Mouse (Mus musculus): ENCODE measurements around the gene Gstz1. TPM values are rescaled to one million over a fixed set of nuclear protein-coding genes. Genes with fewer than 3 reads are reported as not detected.

The Gstz1 gene
- polyA plus RNA-seq (2012; rRNA removed) = 427 and 440 TPM in 2 replicates

- WGBS = under 1% methylated on average over 27 of the region's 27 CpGs
- H3K4me3 ChIP-seq (ENCODE audit: insufficient read depth, low read depth, low read length) = peak within 1 kb of the TSS; percentile 91
- H3K27me3 ChIP-seq (replicated peaks; ENCODE audit: control insufficient read depth, insufficient read depth, low read length) = no peaks in the 10 kb centered on the region
- H3K36me3 ChIP-seq (ENCODE audit: control insufficient read depth, insufficient read depth, low read length) = no peaks in the 10 kb centered on the region
- H3K4me1 ChIP-seq (ENCODE audit: control insufficient read depth, insufficient read depth, low read length) = no peaks in the 10 kb centered on the region
- TF ChIP-seq POLR2A (IDR thresholded peaks at IDR 0.05; ENCODE audit: low read depth, low read length) = no peak
- TF ChIP-seq CTCF (conservative IDR thresholded peaks at IDR 0.05; ENCODE audit: insufficient read depth, insufficient read length, low read depth, low read length) = no peak
- peak within 1 kb of the TSS; percentile 93 for H3K27ac ChIP-seq (ENCODE audit: insufficient read depth, low read depth, low read length)
- DNase-seq = peak; percentile 94
These were observed at the start of gene Gstz1 for GRCm38 (mm10) chr12:87146966-87147365. Gene Gstz1, plus strand, starts transcription at chr12:87147165.

- 72% methylated on average over 4 of the region's 4 CpGs for WGBS
- Histone ChIP-seq H3K36me3 (ENCODE audit: control insufficient read depth, insufficient read depth, low read length) (no peaks in the 10 kb centered on the region), H3K27ac (ENCODE audit: insufficient read depth, low read depth, low read length) (no peak overlapping the region), H3K27me3 (replicated peaks; ENCODE audit: control insufficient read depth, insufficient read depth, low read length) (no peaks in the 10 kb centered on the region), H3K4me3 (ENCODE audit: insufficient read depth, low read depth, low read length) (no peak overlapping the region), H3K4me1 (ENCODE audit: control insufficient read depth, insufficient read depth, low read length) (no peaks in the 10 kb centered on the region)
- DNase-seq = peak; percentile 40
- no peak for TF ChIP-seq POLR2A (IDR thresholded peaks at IDR 0.05; ENCODE audit: low read depth, low read length)
- TF ChIP-seq CTCF (conservative IDR thresholded peaks at IDR 0.05; ENCODE audit: insufficient read depth, insufficient read length, low read depth, low read length) = no peak
These were observed 46.6 kb upstream of the Gstz1 start for GRCm38 (mm10) chr12:87100331-87100730.

GRCm38 (mm10) chr12:87102165-87102631 lies 44.8 kb upstream of the Gstz1 start, which contains the start of gene Ngb:
Gene Ngb, minus strand, starts transcription at chr12:87102539.
- Histone ChIP-seq H3K27ac (ENCODE audit: insufficient read depth, low read depth, low read length) (no peak within 1 kb of the TSS), H3K4me1 (ENCODE audit: control insufficient read depth, insufficient read depth, low read length) (no peaks in the 10 kb centered on the region), H3K4me3 (ENCODE audit: insufficient read depth, low read depth, low read length) (no peak within 1 kb of the TSS), H3K27me3 (replicated peaks; ENCODE audit: control insufficient read depth, insufficient read depth, low read length) (no peaks in the 10 kb centered on the region), H3K36me3 (ENCODE audit: control insufficient read depth, insufficient read depth, low read length) (no peaks in the 10 kb centered on the region)
- TF ChIP-seq POLR2A (IDR thresholded peaks at IDR 0.05; ENCODE audit: low read depth, low read length) = no peak
- no peak for TF ChIP-seq CTCF (conservative IDR thresholded peaks at IDR 0.05; ENCODE audit: insufficient read depth, insufficient read length, low read depth, low read length)
- 4% methylated on average over 32 of the region's 32 CpGs for WGBS
- no peak for DNase-seq

GRCm38 (mm10) chr12:87103471-87103870 lies 43.5 kb upstream of the Gstz1 start:
- Histone ChIP-seq H3K4me3 (ENCODE audit: insufficient read depth, low read depth, low read length) (no peak overlapping the region), H3K27ac (ENCODE audit: insufficient read depth, low read depth, low read length) (no peak overlapping the region), H3K27me3 (replicated peaks; ENCODE audit: control insufficient read depth, insufficient read depth, low read length) (no peaks in the 10 kb centered on the region), H3K4me1 (ENCODE audit: control insufficient read depth, insufficient read depth, low read length) (no peaks in the 10 kb centered on the region), H3K36me3 (ENCODE audit: control insufficient read depth, insufficient read depth, low read length) (no peaks in the 10 kb centered on the region)
- TF ChIP-seq CTCF (conservative IDR thresholded peaks at IDR 0.05; ENCODE audit: insufficient read depth, insufficient read length, low read depth, low read length) (no peak), POLR2A (IDR thresholded peaks at IDR 0.05; ENCODE audit: low read depth, low read length) (no peak)
- 65% methylated on average over 4 of the region's 4 CpGs for WGBS
- DNase-seq = peak; percentile 33

GRCm38 (mm10) chr12:87104796-87105195 lies 42.2 kb upstream of the Gstz1 start:
- H3K27ac ChIP-seq (ENCODE audit: insufficient read depth, low read depth, low read length) = no peak overlapping the region
- no peaks in the 10 kb centered on the region for H3K36me3 ChIP-seq (ENCODE audit: control insufficient read depth, insufficient read depth, low read length)
- TF ChIP-seq POLR2A (IDR thresholded peaks at IDR 0.05; ENCODE audit: low read depth, low read length) = no peak
- TF ChIP-seq CTCF (conservative IDR thresholded peaks at IDR 0.05; ENCODE audit: insufficient read depth, insufficient read length, low read depth, low read length) = no peak
- no peaks in the 10 kb centered on the region for H3K27me3 ChIP-seq (replicated peaks; ENCODE audit: control insufficient read depth, insufficient read depth, low read length)
- DNase-seq = no peak
- no peaks in the 10 kb centered on the region for H3K4me1 ChIP-seq (ENCODE audit: control insufficient read depth, insufficient read depth, low read length)
- WGBS = 81% methylated on average over 4 of the region's 4 CpGs
- H3K4me3 ChIP-seq (ENCODE audit: insufficient read depth, low read depth, low read length) = no peak overlapping the region

GRCm38 (mm10) chr12:87107357-87107977 lies 39.5 kb upstream of the Gstz1 start:
- Histone ChIP-seq H3K4me3 (ENCODE audit: insufficient read depth, low read depth, low read length) (no peak overlapping the region), H3K27me3 (replicated peaks; ENCODE audit: control insufficient read depth, insufficient read depth, low read length) (no peaks in the 10 kb centered on the region), H3K27ac (ENCODE audit: insufficient read depth, low read depth, low read length) (no peak overlapping the region), H3K36me3 (ENCODE audit: control insufficient read depth, insufficient read depth, low read length) (no peaks in the 10 kb centered on the region), H3K4me1 (ENCODE audit: control insufficient read depth, insufficient read depth, low read length) (no peaks in the 10 kb centered on the region)
- no peak for DNase-seq
- 53% methylated on average over 3 of the region's 3 CpGs for WGBS
- TF ChIP-seq CTCF (conservative IDR thresholded peaks at IDR 0.05; ENCODE audit: insufficient read depth, insufficient read length, low read depth, low read length) (no peak), POLR2A (IDR thresholded peaks at IDR 0.05; ENCODE audit: low read depth, low read length) (no peak)

- 87% methylated on average over 4 of the region's 4 CpGs for WGBS
- Histone ChIP-seq H3K27me3 (replicated peaks; ENCODE audit: control insufficient read depth, insufficient read depth, low read length) (no peaks in the 10 kb centered on the region; the same call in 1 of the 2 replicates), H3K4me3 (ENCODE audit: insufficient read depth, low read depth, low read length) (no peak overlapping the region), H3K36me3 (ENCODE audit: control insufficient read depth, insufficient read depth, low read length) (peaks cover 3% of the 10 kb centered on the region), H3K4me1 (ENCODE audit: control insufficient read depth, insufficient read depth, low read length) (no peaks in the 10 kb centered on the region), H3K27ac (ENCODE audit: insufficient read depth, low read depth, low read length) (no peak overlapping the region)
- TF ChIP-seq POLR2A (IDR thresholded peaks at IDR 0.05; ENCODE audit: low read depth, low read length) = no peak
- TF ChIP-seq CTCF (conservative IDR thresholded peaks at IDR 0.05; ENCODE audit: insufficient read depth, insufficient read length, low read depth, low read length) = no peak
- DNase-seq = no peak
These were observed 24.9 kb upstream of the Gstz1 start for GRCm38 (mm10) chr12:87121918-87122589.
